Mouse (Mus musculus) monocyte, adult 2 months (primary cell): ENCODE measurements around the gene Hist1h2ag.

Experiments used
- DNase-seq, 2 experiments: peaks; one replicate each; pipeline ENCODE4 v3.0.0; 2022; ENCODE audit warnings: low spot score in 2 of 2, low read depth in 1 of 2

The Hist1h2ag gene

DNA sequence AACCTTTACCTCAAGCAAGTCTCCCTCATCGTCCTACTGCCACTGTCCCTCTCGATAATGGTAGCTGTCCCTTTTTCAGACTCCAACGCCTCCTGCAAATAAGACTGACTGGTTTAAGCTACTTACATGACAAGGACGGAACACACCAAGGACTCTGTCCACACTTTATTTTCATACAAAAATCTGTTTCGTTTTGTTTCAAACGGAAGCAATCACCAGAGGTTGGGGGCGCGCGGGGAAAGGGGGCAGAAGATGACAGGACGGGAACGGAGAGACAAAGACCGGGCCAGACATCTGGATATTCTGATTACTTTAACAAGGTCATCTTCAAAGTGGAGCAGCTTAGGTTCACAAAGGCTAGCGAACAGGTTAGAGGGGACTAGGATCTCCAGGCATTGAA lies 29.0 kb downstream of the Hist1h2ag start:
- no peak for DNase-seq

DNA sequence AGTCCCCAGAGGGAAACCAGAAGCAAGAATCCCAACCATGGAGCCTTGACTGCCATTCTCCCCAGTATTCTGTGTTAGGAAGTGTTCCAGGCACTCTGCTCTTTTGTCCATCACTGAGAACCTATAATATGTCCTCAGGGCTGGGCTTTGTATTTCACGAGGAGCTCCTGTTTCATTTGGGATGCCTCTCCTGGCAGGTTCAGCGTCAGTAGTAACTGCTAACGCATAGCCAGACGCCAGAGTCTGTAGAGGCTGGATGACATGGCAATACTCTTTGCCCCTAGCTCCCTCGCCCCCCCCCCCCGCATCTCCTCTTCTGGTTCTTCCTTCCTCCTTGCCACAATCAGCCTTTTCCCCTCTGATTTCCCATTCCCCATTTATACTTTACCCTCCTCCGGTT lies 33.1 kb downstream of the Hist1h2ag start, which contains the start of gene Prss16:
TSS of gene Prss16 (minus strand) at position 101 of the 400 bp plus-strand sequence.
- DNase-seq, result no peak

DNA sequence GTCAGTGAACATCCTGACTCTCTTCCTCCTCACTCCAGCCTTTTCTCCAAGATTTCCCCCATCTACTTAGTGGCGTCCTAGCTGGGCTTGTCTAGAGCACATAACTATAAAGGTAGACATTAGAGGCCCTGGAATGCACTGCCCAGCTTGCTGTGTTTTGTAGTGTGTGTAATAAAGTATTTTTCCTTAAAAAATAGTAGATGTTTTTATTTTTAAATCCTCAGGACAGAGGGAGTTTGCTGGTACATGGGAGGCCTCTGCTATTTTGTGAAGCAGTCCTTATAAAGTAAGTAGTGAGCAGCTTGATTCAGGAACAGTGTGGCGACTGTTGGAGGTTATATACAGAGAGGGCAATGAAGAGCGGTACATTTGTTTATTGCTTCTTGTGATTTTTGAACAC lies 34.0 kb downstream of the Hist1h2ag start:
- DNase-seq, result no peak

DNA sequence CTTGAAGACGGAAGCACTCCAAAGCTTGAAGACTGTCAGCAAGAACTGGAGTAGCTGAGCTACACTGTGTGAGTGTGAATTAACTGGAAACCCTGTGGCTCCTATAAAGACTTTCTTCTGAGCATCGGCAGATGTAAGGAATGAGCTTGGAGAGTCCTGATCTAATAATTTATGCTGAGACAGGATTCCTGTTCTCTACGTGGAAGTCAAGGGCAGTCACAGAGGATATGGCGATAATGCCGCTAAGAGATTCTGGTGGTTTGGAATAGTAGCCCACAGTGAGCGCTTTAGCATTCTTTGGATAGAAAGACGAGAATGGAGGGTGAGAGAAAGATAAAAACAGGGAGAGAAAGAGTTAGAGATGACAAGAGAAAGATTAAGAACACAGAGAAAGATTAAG lies 34.9 kb downstream of the Hist1h2ag start:
- no peak for DNase-seq

DNA sequence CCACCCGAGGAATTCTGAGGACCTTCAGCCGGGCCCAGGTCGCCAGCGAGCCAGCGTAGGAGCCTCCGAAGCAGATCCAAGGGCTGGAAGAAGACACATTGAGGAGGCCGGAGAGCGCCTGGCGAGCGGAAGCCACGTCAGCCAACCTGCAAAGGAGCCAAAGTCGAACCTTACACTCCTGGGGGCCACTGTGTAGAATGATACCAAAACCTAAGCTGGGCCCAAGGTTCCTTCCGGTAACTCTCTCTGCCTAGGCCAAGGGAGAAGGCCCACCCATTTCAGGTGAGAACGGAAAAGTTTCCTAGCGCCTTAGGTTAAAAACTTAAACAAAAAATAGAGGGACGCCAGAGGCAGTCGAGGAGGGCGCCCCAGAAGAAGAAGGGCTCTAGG lies 35.6 kb downstream of the Hist1h2ag start:
- DNase-seq, result no peak

DNA sequence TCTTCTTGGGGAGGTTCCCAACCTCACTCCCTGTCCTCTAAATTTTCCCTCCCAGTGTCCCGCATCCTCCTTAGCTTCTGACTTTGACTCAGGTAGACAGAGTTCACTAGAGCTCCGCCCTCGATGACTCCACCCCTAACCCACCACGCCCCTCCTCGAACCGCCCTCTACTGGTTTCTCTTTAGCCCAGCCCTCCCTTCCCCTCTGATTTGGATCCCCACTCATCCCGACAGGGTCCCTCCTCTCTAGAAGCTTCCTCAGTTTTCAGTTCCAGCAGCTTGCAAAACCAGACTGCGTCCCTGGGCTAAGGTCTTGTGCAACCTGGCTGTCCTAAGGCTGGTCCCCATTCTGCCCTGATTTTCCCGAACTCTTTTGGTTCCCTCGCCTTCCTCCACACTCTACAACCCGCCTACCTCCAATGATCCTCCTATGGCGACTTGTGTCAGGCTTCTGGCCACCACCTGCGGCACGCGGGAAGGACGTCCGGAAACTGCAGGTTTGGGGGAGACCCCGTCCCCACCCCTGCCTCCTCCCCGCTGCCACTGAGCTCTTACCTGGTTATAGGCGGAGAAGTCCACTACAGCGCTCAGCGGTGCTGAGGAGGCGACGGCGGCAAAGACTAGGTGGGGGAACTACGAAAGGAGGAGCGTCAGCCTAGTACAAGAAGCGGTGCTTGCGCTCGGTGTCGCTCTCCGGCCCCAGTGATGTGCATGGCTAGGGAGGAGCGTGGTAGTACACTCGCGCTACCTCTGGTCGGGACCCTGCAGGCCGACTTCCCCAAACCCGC lies 36.2 kb downstream of the Hist1h2ag start:
- no peak for DNase-seq

DNA sequence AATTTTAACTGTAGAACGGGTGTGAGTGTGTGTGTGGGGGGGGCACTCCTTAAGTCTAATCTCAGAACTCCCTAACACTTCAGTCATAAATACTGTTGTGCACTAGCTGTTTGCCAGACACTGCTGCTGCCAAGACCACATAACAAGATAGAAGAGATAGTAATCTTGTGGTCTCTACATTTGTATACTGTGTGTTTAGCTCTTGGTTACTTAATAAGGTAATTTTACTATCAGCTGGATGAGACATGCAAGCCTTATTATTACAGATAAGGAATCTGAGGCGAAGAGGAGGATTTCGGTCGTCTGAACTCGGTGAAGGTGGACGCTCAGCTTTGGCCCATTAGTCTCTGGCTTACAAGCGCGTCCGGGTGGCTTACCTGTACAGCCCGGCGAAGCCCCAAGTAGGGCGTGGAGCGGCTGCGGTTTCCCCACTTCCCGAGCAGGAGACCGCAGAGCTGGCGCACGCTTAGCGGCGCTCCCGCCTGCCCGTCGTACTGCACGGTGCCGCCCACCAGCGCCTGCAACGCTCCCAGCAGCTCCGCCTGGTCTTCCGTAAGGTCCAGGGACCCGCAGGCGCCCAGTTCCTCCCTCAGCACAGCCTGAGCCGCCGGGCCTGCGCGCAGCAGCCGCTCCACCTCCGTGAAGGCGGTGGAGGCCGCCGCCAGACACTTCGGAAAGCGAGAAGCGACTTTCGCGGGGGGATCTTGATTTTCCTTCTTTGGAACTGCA lies 37.0 kb downstream of the Hist1h2ag start:
- DNase-seq, result no peak

DNA sequence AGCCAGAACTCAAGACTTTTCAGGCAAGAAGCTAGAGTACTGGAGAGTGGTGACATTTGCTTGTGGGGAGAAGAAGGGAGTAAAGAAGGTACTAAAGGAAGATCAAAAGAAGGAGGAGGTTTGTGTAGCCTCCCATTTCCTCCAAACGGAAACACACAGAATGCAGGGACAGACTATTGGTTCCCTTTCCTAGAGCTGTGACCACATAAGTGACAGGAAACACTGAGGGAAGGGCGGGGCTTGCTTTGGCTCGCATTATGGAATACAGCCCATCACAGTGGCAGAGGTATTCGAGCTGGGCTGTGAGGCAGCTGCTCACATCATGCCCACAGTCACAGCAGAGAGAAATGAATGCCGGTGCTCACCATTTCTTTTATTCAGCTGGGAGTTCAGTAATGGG lies 40.9 kb downstream of the Hist1h2ag start:
- DNase-seq, result no peak

DNA sequence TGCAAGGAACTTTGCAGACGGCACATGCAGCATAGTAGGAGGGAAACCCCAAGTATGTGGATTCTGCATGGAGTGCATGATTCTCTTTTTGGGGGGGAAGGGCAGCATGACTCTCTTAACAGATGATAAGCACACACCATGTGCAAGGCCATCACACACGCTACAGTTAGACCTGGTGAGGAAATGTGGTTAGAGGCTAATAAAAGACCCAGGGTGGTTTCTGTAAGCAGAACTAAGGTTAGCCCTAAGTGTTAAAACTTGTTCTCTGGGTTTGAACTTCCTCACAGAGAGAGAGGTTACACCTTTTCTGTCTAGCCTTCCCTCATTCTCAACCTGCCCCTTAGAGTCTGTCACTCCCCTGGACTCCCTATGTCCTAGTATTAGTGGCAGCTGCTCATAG lies 41.4 kb downstream of the Hist1h2ag start:
- DNase-seq, result no peak

DNA sequence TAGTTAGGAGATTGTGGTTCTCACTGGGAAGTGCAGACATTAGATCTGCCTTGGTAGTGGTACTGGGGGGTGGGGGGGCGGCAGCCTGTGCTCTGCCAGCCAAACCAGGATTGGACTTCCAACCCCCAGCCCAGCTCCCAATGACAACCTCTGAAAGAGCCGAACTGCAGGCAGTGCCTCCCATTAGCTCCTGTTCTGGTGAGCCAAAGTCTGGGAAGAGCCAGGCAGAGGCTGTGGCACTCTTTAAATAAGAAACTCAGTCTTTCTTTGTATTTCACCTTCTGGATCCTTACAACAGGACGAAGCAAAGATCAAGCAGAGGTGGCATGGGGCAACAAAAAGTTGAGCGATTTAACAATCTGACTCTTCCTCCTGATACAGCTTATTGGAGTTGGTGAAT lies 43.6 kb downstream of the Hist1h2ag start:
- no peak for DNase-seq

DNA sequence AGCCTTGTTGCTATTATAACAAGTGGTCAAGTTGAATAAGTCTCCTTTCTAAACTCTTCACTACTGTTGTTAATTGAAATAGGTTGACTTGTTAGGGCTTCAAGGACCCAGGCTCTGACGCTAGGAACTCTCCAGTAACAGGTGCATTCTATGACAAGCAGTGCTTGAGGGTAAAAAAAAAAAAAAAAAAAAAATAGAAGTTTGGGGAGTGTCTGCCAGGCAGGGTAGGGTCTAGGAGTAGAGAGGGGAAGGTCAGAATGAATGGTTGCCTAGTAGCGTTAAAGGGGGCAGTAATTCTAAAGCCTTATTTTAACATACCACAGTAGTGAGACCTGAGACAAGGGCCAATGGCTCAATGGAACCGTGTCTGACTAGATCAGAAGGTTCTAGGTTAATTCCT lies 44.3 kb downstream of the Hist1h2ag start:
- no peak for DNase-seq

DNA sequence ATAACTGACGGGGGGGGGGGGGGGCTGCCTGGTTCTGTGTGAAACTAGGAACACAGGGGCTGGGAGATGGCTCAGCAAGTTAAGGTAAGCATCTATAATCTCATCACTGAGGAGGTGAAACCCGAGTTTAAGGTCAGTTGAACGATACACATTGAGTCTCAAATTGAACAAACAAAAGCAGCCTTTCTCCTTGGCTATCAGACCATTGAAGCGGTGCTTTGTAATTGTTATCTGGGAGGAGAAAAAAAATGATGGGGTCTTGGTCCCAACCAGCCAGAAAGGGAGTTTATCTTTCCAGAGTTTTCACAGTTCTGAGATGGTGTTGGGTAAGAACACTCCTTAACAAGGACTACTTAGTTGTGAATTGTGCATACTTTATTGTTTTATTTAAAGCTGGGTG lies 44.9 kb downstream of the Hist1h2ag start:
- no peak for DNase-seq

DNA sequence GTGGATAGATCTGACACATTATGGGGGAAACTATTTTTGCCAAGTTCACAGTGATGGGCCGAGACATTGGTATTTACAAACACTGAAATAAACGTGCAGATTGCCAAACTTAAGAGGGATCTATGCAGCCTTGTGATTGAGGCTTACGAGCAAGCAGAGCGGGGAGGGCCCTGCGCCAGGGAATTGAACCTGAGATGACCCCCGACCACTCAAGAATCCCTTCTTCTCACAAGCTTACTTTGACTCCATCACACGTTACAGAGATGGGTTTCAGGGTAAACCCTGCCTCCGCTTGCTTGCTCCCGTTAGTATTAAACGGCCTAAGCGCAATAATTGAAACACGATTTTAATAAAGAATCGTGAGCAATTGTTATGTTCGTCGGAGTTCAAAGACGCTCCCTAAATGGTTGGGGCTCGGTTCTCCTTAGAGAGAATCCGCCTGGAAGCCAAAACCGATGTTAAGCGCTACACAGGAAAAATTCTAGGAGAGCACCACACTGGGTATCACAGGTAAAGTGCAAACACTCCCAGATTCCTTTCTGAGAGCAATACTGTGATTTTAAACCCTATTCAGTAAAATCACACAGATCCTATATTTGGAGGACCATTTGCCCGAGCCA lies 45.4 kb downstream of the Hist1h2ag start:
- DNase-seq, result no peak

DNA sequence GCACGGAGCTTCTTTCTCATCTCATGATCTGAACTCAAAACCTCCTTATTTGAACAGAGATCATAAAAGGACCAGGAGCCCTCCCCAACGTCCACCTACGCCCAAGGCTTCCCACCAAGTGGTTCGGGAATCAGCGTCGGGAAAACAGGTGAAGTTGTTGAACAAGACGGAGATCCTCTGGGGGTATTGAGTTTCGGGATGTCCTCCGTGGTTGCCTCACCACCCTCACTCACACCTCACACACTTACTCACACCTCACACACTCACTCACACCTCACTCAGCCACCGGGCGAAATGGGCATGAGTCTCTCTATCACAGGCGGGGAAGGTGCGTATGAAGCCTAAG lies 45.9 kb downstream of the Hist1h2ag start:
- DNase-seq, result no peak

DNA sequence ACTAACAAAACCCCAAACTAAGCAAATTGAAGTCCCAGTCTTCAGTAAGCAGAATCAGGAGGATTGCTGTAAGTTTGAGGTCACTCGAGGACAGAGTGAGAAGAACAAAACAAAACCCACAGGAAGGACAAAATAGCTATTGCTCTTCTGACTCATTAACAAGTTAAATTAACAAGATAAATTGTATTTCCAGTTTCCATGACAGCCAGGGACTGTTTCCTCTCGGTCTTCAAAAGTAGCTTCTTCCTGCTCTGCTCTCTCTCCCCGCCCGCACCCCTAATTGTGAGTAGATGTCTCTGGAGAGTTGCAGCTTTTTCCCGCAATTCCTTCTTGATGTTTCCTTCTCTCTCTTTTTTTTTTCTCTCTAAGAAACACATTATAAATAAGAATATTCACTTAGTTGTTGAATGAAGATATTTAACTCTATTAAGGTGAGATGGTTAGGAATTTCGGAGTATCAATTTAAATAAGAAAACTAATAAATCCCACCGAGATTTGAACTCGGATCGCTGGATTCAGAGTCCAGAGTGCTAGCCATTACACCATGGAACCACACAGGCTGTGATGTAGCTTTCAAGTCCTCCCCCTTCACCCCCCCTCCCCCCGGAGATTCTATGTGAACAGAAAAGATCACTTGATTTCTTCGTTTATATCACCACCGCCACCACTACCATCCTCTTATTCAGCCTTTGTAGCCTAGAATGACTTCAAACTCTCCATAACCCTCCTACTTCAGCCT lies 46.5 kb downstream of the Hist1h2ag start:
- DNase-seq, result no peak

DNA sequence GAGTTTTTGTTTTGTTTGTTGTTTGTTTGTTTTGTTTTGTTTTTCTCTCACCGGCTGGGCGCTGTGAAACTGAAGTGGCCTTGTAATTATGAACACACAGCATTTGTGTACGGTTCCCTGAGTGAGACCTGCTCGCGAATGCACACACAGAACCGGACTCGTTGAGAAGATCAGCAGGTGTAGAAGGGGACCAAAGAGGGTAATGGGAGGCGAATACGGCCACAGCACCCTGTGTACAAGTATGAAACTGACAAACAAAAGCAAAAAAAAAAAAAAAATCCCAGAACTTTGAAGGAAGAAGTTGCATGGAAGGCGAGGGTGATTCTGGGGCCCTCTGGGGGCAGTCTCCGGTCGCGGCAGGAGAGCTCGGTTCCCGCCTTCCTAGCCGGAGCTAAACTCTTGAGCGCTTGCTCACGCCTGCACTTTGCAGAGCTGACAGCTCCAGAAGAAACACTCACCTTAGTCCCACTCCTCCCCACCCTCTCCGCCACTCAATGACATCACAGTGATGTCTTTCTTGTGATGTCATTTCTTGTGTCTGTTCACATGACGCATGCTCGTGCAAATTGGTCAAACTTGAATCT lies 47.3 kb downstream of the Hist1h2ag start:
- DNase-seq, result no peak

DNA sequence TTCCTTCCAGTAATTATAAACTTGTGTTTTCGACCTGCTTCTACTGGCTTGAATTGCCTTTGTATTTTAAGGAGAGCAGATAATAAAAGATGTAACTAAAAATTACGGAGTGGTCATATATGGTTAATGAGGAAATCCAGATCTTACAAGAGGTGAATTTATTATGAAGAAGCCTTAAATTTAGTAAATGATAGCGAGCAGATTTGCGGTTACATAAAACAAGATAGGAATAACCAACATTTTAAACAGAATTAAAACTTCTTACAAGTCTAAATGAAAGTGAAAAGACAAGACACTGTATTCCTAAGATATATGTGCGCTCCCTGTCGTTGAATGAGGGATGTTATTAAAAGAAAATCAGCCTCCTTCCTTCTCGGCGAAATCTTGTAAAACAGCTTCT lies 47.8 kb downstream of the Hist1h2ag start:
- DNase-seq, result no peak

DNA sequence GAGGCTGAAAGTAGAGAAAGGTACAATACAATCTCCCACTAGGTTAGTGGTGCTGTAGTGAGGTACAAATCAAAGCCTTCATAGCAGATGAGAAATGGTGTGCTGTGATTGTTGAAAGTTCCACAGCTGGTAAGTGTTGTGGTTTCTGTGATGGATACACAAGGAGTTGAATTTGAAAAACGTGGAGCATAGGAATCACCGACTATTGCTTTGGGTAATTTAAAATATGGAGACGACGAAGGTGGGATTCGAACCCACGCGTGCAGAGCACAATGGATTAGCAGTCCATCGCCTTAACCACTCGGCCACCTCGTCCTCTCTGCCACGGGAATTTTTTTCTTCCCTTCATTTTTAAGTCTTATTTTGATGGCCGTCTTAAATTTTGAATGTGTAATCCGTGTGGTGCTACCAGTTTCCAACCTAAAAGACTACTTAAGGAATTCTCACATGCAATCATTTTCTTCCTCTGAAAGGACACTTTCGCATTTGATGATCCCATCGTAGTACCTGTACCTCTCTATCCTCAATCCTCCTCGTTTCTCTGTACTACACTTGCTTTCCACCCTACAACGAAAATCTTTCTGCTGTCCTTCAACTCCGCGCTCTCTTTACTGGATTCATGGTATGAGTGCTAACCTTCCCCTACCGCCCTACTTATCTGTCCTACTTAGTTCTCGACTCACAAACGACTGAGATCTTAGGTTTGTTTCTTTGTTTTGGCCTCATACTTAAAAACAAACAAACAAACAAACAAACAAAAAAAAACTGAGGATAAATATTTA lies 48.6 kb downstream of the Hist1h2ag start:
- no peak for DNase-seq

DNA sequence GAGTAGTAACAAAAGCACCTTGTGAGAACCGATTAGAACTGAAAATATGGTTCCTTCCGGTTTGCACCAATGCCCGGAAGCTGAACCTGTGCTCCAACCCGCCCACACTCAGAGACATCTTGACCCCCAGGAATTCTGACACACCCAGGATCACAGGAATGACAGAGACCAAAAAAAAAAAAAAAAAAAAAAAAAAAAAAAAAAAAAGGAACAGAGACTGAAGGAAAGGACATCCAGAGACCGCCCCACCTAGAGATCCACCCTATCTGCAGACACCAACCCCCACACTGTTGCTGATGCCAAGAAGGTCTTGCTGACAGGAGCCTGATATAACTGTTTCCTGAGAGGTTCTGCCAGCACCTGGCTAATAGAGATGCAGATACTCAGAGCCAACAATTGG lies 50.2 kb downstream of the Hist1h2ag start:
- DNase-seq, result no peak
